Mouse (Mus musculus) heart, postnatal 0 days (tissue): Measurements from ENCODE around the gene Aldh3b2.

Experiments used
- CTCF ChIP-seq: IDR thresholded peaks from 2 replicates; pipeline ENCODE4 v1.5.1; 2016; ENCODE audit warnings: antibody characterized with exemption, control low read depth, low read depth
- EP300 ChIP-seq: IDR thresholded peaks from 2 replicates; pipeline ENCODE4 v1.6.1; 2016; ENCODE audit warnings: antibody characterized with exemption, low read depth

- no peak for TF ChIP-seq CTCF
- TF ChIP-seq EP300, result no peak
These were observed 42.7 kb downstream of the Aldh3b2 start for GRCm38 (mm10) chr19:4014802-4015201.
